Mouse (Mus musculus): ENCODE data around the gene Robo4. TPM values are rescaled to one million over a fixed set of nuclear protein-coding genes. Genes with fewer than 3 reads are reported as not detected.

Gene Robo4
- total RNA-seq (2023): under 1 TPM; 0.13 to 0.20 TPM

GRCm38 (mm10) chr9:37401802-37402201, at the start of gene Robo4:
Gene Robo4 (plus strand): TSS chr9:37401897.

GRCm38 (mm10) chr9:37367301-37368080, 34.2 kb upstream of the Robo4 start, which contains the start of gene Hepacam:
Gene Hepacam (plus strand): TSS chr9:37367351.

GRCm38 (mm10) chr9:37432720-37433421, 31.2 kb downstream of the Robo4 start, which contains the start of gene Robo3:
Gene Robo3 (minus strand): TSS chr9:37433246.

Other genes starting within 250 kb of the Robo4 start
- 1 to 10 TPM; 1.2 to 2.1 TPM for gene Tmem218, start 193.7 kb upstream of the Robo4 start, total RNA-seq (2023)
- 10 to 100 TPM; 11.5 to 12.8 TPM for gene Slc37a2, start 146.2 kb upstream of the Robo4 start, total RNA-seq (2023)
- 10 to 100 TPM in 1 of 2 experiments, 1 to 10 TPM in 1; 8.8 to 10.5 TPM for gene Ccdc15, start 53.5 kb upstream of the Robo4 start, total RNA-seq (2023)
- not detected for gene Hepacam, start 34.5 kb upstream of the Robo4 start, total RNA-seq (2023)
- under 1 TPM in 1 of 2 experiments, not detected in 1; 0.15 TPM for gene Robo3, start 31.3 kb downstream of the Robo4 start, total RNA-seq (2023)
- gene Msantd2, start 87.4 kb downstream of the Robo4 start, total RNA-seq (2023): 10 to 100 TPM; 11.7 to 17.6 TPM
- gene Esam, start 126.2 kb downstream of the Robo4 start, total RNA-seq (2023): under 1 TPM; 0.24 to 0.42 TPM
- not detected for gene Vsig2, start 137.4 kb downstream of the Robo4 start, total RNA-seq (2023)
- gene Nrgn, start 151.0 kb downstream of the Robo4 start, total RNA-seq (2023): 1 to 10 TPM; 1.5 TPM
- gene Siae, start 153.8 kb downstream of the Robo4 start, total RNA-seq (2023): 1 to 10 TPM; 6.0 to 6.1 TPM
- gene Spa17, start 211.8 kb downstream of the Robo4 start, total RNA-seq (2023): 1 to 10 TPM in 1 of 2 experiments, not detected in 1; 1.0 TPM

Measured in neutrophil, adult 83 days (primary cell).